Mouse (Mus musculus) midbrain, embryonic 13.5 days (tissue): Measurements from ENCODE around the gene Tmem201. TPM values are rescaled to one million over a fixed set of nuclear protein-coding genes. Genes with fewer than 3 reads are reported as not detected.

ENCODE experiments used
- ATAC-seq: fragments of 200-750 bp; cut with Nextera tagmentation; 2 replicates; pipeline ENCODE4 v1.8.0; 2017; ENCODE audit warnings: mild to moderate bottlenecking, moderate TSS enrichment, moderate library complexity
- H3K27ac ChIP-seq: fragments of 300-500 bp; sonication (generic); 2 replicates; pipeline ENCODE4 v1.5.1; 2015; ENCODE audit warnings: inconsistent platforms, mild to moderate bottlenecking, moderate library complexity
- H3K27me3 ChIP-seq: fragments of 300-500 bp; sonication (generic); 2 replicates; pipeline ENCODE4 v1.6.1; 2015; ENCODE audit warnings: mild to moderate bottlenecking, inconsistent platforms
- H3K36me3 ChIP-seq: fragments of 300-500 bp; sonication (generic); 2 replicates; pipeline ENCODE4 v1.6.1; 2015; ENCODE audit warnings: mild to moderate bottlenecking, inconsistent platforms
- H3K4me1 ChIP-seq: fragments of 300-500 bp; sonication (generic); replicated peaks from 2 replicates; pipeline ENCODE4 v1.6.1; 2015; ENCODE audit warnings: inconsistent platforms
- H3K4me2 ChIP-seq: fragments of 300-500 bp; sonication (generic); replicated peaks from 2 replicates; pipeline ENCODE4 v1.6.1; 2015; ENCODE audit warnings: moderate library complexity, mild to moderate bottlenecking, inconsistent platforms
- H3K4me3 ChIP-seq: fragments of 300-500 bp; sonication (generic); replicated peaks from 2 replicates; pipeline ENCODE4 v1.5.1; 2015; ENCODE audit warnings: mild to moderate bottlenecking, inconsistent platforms
- H3K9ac ChIP-seq: fragments of 300-500 bp; sonication (generic); replicated peaks from 2 replicates; pipeline ENCODE4 v1.6.1; 2015; ENCODE audit warnings: mild to moderate bottlenecking, inconsistent platforms
- H3K9me3 ChIP-seq: fragments of 300-500 bp; sonication (generic); 2 replicates; pipeline ENCODE4 v1.6.1; 2016; ENCODE audit warnings: mild to moderate bottlenecking, inconsistent platforms
- WGBS: fragments of 180-500 bp; shearing (Covaris S2); methylation state at CpG from one replicate; pipeline ENCODE4 v1.1.7; 2015; 5-methylcytosine and 5-hydroxymethylcytosine counted together
- polyA plus RNA-seq: library from polyadenylated mRNA; unstranded; fragments of >200 nt; fragmentation: Nextera tagmentation; extraction: Ambion mirVana; gene quantifications from 2 replicates; pipeline ENCODE4 v1.2.1, GENCODE M21; 2015

The Tmem201 gene
- polyA plus RNA-seq, 1 experiment from 2014 or later: 40.6 TPM

DNA sequence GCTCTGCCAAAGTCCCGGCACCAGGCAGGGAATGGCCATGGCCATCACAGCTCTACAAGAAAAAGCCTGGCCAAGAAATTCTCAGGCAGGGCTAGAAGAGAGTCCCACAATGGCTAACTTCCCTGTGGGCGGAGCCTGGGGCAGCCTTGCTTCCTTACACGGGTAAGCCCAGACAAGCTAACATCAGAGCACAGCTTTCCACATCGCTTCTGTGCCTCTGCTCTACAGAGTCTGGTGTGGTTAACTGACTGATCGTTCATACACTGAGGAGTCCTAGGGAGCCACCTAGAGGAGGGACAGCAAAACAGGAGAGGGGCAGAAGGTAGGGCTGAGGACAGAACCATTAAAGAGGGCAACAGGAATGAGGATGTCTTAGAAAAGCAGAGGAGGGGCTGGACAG is 27.3 kb downstream of the Tmem201 start:
- Histone ChIP-seq H3K9ac (no peak overlapping the region), H3K4me3 (no peak overlapping the region), H3K4me2 (no peak overlapping the region), H3K27ac (no peak overlapping the region), H3K36me3 (peaks cover 10% of the 10 kb centered on the region), H3K27me3 (no peaks in the 10 kb centered on the region), H3K9me3 (no peaks in the 10 kb centered on the region), H3K4me1 (0 out of 2 replicates have a peak, but pooled peaks cover 6% of the 10 kb centered on the region)
- WGBS: 21% methylated on average over 5 of the region's 5 CpGs
- ATAC-seq: peak; percentile 72; the same call in 1 of the 2 replicates

DNA sequence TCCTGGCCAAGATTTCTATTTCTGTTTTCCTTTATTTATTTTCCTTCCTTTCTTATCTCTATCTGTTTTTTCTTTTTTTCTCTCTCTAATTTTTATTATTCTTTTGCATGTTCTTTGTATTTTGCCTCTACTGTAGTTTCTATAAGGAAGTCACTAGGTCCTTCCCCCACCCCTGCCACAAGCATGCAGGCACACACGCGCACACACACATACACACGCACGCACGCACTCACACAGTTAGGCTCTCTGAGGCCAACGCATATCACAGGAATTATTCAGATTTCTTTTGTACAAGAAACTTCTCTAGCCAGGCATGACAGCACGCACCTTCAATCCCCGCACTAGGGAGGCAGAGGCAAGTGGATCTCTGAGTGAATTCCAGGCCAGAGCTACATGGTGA is 31.9 kb downstream of the Tmem201 start:
- no peak for ATAC-seq
- 92% methylated on average over 8 of the region's 8 CpGs for WGBS
- Histone ChIP-seq H3K4me1 (no peaks in the 10 kb centered on the region), H3K4me2 (no peak overlapping the region), H3K4me3 (no peak overlapping the region), H3K27ac (no peak overlapping the region), H3K9me3 (no peaks in the 10 kb centered on the region), H3K9ac (no peak overlapping the region), H3K36me3 (no peaks in the 10 kb centered on the region), H3K27me3 (no peaks in the 10 kb centered on the region)

DNA sequence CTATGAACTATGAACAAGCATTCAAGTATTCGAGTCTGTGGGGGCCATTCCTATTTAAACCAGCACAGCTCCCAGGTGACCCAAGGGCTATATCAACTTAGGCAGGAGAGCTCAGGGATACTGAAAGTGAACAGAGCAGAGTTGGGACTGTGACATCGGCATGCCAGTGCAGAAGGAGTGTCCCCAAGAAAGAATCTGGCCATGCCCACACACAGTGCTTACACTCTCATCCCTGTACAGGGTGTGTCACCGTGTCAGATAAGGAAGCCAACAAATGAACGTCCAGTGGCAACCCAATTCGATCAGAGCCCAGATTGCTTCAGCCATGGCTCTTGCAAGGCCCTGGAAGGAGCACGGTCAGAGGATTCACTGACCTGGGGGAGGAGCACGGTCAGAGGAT is 32.5 kb downstream of the Tmem201 start:
- 73% methylated on average over 7 of the region's 7 CpGs for WGBS
- no peak overlapping the region for H3K4me3 ChIP-seq
- ATAC-seq: no peak
- H3K27ac ChIP-seq: no peak overlapping the region
- no peak overlapping the region for H3K4me2 ChIP-seq
- no peaks in the 10 kb centered on the region for H3K9me3 ChIP-seq
- H3K4me1 ChIP-seq: no peaks in the 10 kb centered on the region
- no peaks in the 10 kb centered on the region for H3K36me3 ChIP-seq
- H3K27me3 ChIP-seq: no peaks in the 10 kb centered on the region; the same call in 1 of the 2 replicates
- no peak overlapping the region for H3K9ac ChIP-seq

DNA sequence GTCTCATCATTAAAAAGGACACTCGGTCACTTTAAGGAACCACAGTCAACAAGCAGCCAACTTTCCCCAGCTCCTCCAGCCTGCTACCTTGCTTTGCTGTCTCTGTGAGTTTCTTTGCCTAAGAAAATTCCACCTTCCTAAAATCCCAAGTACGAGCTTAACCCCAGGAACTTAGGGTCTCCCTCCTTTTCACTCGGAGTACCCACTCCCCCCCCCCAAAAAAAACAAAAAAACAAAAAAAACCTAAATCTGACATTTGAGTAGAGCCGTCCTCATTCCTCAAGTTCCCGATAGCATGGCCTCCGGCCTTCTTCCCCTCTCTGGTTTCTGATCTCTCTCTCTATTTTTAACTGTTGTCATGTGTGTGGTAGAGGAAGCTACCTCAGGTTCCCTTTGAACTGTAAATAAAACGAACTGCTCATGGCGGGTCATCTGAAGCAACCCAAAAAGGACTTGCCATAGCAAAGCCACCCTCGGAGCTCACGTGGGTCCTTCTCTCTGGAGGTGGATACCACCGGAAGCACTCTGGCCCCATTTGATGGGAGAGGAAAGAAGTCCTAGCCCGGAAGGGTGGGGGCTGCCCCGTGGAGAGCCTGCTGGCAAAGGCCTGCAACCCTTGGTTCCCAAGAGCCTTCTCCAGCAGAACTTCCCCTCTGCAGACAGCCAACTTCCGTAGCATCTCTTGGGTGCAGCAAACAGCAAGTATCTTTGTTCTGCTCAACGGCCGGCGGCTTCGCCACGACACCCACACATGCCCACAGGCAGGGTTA is 35.4 kb downstream of the Tmem201 start, which contains the start of gene Pik3cd:
Pik3cd (minus strand) TSS at position 362 of the 770 bp plus-strand sequence.
- Histone ChIP-seq H3K27me3 (peaks cover 26% of the 10 kb centered on the region), H3K4me3 (no peak within 1 kb of the TSS), H3K27ac (no peak within 1 kb of the TSS), H3K9ac (no peak within 1 kb of the TSS), H3K36me3 (no peaks in the 10 kb centered on the region), H3K4me1 (peaks cover 10% of the 10 kb centered on the region), H3K9me3 (no peaks in the 10 kb centered on the region), H3K4me2 (no peak within 1 kb of the TSS)
- no peak for ATAC-seq
- WGBS: 77% methylated on average over 19 of the region's 19 CpGs

DNA sequence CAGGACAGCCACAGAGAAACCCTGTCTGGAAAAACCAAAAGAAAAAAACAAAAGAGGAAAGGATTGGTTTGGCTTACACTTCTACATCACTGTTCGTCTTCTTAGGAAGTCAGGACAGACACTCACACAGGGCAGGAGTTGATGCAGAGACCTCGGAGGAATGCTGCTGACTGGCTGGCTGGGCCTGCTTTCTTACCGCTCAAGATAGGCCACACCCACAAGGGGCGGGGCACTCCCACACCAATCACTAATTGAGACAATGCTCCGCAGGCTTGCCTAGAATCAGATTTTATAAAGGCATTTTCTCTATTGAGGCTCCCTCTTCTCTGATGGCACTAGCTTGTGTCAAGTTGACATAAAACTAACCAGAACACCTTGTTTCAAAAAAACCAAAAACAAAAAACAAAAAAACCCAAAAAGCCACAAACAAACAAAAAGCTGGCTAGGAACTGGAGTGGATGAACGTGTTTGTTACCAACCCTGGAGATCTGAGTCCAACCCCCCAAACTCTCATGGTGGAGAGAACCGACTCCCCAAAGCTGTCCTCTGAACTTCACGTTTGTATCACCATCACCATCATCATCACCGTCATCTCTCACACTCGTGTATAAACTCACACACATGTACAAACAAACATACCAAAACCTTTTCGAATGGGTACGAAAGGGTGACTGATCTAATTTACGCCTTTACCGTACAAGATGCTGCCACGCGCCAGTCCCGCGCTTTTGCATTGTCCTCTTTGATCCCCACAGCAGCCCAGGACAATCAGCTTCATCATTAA is 36.2 kb downstream of the Tmem201 start:
- no peak overlapping the region for H3K4me2 ChIP-seq
- no peak overlapping the region for H3K27ac ChIP-seq
- ATAC-seq: no peak
- peaks cover 10% of the 10 kb centered on the region for H3K4me1 ChIP-seq
- H3K27me3 ChIP-seq: peaks cover 34% of the 10 kb centered on the region
- H3K4me3 ChIP-seq: no peak overlapping the region
- H3K9me3 ChIP-seq: no peaks in the 10 kb centered on the region
- 63% methylated on average over 18 of the region's 18 CpGs for WGBS
- H3K36me3 ChIP-seq: no peaks in the 10 kb centered on the region
- no peak overlapping the region for H3K9ac ChIP-seq

DNA sequence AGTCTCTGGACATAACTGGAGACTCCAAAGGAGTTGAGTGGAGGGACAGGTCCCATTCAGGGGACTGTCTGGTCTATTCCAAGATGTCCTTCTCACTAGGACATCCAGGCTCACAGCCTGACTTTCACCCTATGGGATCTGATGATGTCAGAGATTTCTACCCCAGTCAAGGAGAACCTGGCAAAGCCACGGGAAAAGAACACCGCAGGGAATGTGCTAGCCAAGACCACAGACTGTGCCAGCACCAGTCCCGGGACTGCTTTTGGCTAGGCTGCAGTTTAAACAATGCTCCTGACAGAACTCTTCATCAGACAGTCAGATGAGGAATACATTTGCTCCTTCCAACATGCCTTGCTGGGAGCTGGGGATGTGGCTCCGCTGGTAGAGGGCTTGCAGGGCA is 37.9 kb downstream of the Tmem201 start:
- peaks cover 46% of the 10 kb centered on the region for H3K27me3 ChIP-seq
- ATAC-seq: no peak
- WGBS: 81% methylated on average over 4 of the region's 4 CpGs
- H3K9me3 ChIP-seq: no peaks in the 10 kb centered on the region
- no peak overlapping the region for H3K27ac ChIP-seq
- peaks cover 17% of the 10 kb centered on the region for H3K4me1 ChIP-seq
- H3K9ac ChIP-seq: no peak overlapping the region
- H3K36me3 ChIP-seq: no peaks in the 10 kb centered on the region
- no peak overlapping the region for H3K4me3 ChIP-seq
- H3K4me2 ChIP-seq: no peak overlapping the region

DNA sequence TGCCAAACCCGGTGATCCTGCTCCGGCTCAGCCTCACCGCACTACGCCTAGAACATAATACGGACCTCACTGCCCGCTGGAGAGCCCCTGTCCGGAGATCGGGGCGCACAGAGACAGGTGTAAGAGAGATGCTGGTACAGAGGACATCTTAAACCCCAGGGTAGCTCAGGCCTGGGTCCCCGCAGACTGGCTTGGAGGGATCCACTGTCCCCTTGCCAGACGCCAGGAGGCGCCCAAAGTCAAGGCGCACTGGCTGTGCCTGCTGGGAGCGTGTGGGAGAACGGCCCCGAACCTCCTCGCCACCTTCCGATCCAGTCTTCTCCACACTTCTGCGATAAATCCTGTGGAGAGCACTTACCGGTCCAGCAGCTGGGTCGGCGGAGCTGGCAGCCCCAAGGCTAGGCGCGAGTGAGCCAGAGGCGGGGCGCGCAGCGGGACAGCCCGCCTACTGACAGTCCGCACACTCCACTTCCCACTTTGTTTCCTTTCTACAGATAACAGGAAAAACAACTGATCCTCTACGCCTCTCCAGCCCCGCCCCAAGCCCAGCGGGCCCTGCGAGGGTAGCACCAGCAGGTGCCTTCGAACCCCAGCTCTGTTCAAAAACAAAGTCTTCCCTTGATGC is 39.5 kb downstream of the Tmem201 start:
- Histone ChIP-seq H3K9me3 (no peaks in the 10 kb centered on the region), H3K4me2 (peak overlapping the region; percentile 68), H3K9ac (peak overlapping the region; percentile 63), H3K36me3 (no peaks in the 10 kb centered on the region), H3K27me3 (peaks cover 46% of the 10 kb centered on the region), H3K27ac (no peak overlapping the region), H3K4me3 (peak overlapping the region; percentile 45), H3K4me1 (peaks cover 17% of the 10 kb centered on the region)
- under 1% methylated on average over 35 of the region's 35 CpGs for WGBS
- peak; percentile 79 for ATAC-seq

DNA sequence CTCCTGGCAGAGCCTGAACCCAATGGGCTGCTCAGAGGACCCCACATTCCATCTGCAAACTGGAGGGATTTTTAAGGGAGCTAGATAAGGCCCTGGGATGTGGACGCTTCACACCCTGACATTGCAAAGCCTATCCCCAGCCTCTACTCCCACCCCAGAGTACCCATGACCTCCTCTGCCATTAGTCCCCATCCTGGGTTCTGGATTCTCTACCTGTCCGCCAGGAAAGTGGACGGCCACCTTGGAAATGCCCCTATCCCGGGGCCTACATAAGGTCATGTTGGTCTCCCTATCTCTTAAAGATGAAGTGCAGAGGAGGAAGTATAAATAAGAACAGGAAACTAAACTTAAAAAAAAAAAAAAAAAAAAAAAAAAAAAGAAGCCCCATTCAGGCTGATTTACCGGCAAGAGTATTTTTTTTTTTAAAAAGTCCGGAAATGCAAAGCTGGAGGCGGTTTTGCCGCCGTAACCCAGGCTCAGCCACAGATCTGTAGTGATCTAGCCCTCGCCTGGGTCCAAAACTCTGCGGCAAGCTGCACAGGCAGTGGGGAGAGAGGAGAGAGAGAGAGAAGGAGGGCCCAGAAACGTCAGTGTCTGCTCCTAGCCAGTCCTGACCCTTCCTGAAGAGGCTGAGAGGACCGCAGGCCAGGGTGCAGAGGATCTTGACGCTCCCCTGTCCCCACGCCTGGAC is 40.2 kb downstream of the Tmem201 start:
- Histone ChIP-seq H3K4me2 (peak overlapping the region; percentile 68), H3K9ac (peak overlapping the region; percentile 63), H3K36me3 (no peaks in the 10 kb centered on the region), H3K4me3 (peak overlapping the region; percentile 45), H3K4me1 (peaks cover 17% of the 10 kb centered on the region), H3K27me3 (peaks cover 46% of the 10 kb centered on the region), H3K9me3 (no peaks in the 10 kb centered on the region), H3K27ac (no peak overlapping the region)
- WGBS: 19% methylated on average over 15 of the region's 15 CpGs
- peak; percentile 46 for ATAC-seq

DNA sequence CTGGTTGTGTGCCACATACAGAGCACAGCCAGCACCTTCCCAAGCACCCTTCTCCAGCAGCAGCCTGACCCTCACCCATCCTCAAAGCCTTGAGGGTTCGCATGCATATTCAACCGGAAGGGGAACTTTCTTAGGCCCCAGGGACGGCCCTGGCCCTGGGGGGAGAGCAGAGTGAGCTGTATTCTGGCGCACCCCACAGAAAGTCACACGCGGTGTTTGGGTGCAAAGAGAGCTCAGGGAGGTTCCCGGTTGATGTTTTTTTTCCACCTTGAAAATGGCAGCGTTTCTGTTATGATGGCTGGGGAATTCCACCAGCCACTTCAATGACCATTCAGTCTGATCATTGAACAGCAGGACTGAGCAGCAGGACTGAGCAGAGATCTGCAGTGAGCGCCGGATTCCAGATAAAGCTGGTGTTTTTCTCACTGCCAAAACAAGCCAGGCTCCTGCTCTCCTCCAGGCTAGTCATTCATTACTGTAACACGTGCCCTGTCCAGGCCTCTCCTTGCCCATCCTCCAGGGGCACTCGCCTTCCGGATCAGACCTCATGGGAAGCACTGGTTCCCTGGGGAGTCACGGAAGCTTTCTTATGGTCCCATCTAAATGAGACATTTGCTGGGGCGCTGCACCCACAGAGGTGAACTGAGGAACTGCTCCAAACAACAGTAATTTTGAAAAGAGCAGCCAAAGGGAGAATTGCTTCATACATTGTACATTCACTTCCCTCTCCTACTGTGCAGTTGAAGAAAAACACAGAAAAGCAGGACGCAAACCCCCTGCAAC is 41.5 kb downstream of the Tmem201 start:
- 33% methylated on average over 16 of the region's 16 CpGs for WGBS
- H3K4me3 ChIP-seq: no peak overlapping the region
- H3K27me3 ChIP-seq: peaks cover 46% of the 10 kb centered on the region
- H3K4me2 ChIP-seq: no peak overlapping the region
- H3K27ac ChIP-seq: no peak overlapping the region
- H3K9ac ChIP-seq: no peak overlapping the region
- no peaks in the 10 kb centered on the region for H3K9me3 ChIP-seq
- H3K4me1 ChIP-seq: peaks cover 17% of the 10 kb centered on the region
- H3K36me3 ChIP-seq: no peaks in the 10 kb centered on the region
- ATAC-seq: no peak

DNA sequence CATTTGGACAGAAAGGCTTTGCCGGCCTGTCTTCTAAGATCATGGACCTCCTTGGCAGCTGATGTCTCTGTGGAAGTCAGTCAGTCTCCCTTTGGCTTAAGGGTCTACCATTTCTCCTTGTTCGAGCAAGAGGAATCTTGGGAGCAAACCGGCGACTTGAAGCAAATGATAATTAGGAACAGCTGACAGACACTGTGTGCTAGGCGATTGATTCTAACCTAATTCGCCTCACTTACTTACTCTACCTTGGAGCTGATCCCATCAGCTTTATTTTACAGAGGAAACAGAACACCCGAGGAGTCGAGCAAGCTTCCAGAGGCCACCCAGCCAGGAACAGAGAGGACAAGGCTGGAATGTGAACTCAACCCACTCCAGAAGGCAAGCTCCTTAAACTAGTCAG is 46.5 kb downstream of the Tmem201 start:
- 82% methylated on average over 8 of the region's 8 CpGs for WGBS
- no peak for ATAC-seq
- Histone ChIP-seq H3K27me3 (peaks cover 9% of the 10 kb centered on the region), H3K4me3 (no peak overlapping the region), H3K9ac (no peak overlapping the region), H3K9me3 (no peaks in the 10 kb centered on the region), H3K36me3 (no peaks in the 10 kb centered on the region), H3K4me2 (no peak overlapping the region), H3K27ac (no peak overlapping the region), H3K4me1 (peaks cover 4% of the 10 kb centered on the region)

DNA sequence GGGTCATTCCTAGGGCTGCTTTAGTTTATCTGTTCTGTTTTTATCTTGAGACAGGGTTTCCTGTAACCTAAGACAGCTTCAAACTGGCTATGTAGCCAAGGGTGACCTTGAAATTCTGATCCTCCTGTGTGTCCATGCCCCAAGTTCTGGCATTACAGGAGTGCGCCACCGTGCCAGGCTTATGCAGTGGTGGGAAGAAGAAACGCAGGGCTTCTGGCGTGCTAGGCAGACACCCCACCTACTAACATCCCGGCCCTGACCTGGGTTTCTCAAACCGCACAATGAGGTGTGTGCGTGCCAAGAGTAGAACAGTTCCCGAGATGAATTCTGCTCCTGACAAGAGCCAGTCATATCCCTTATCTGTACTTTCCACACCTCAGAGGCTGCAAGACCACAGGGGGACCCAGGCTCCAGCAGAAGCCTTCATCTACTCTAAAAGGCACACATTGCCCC is 47.0 kb downstream of the Tmem201 start:
- ATAC-seq: no peak
- H3K9me3 ChIP-seq: no peaks in the 10 kb centered on the region
- no peaks in the 10 kb centered on the region for H3K4me1 ChIP-seq
- WGBS: 96% methylated on average over 8 of the region's 8 CpGs
- no peak overlapping the region for H3K27ac ChIP-seq
- peaks cover 5% of the 10 kb centered on the region; the same call in 1 of the 2 replicates for H3K27me3 ChIP-seq
- no peaks in the 10 kb centered on the region for H3K36me3 ChIP-seq
- H3K4me3 ChIP-seq: no peak overlapping the region
- H3K4me2 ChIP-seq: no peak overlapping the region
- H3K9ac ChIP-seq: no peak overlapping the region
